Mouse (Mus musculus) neural tube, embryonic 12.5 days (tissue): ENCODE measurements around the gene Rex1bd. TPM values are rescaled to one million over a fixed set of nuclear protein-coding genes. Genes with fewer than 3 reads are reported as not detected.
"Not testable (repeated sequence)": the region's sequence is repeated elsewhere in the genome, so short reads cannot be mapped to it uniquely, and the experiment has no call there.

Experiments used
- ATAC-seq: fragments of 200-750 bp; cut with Nextera tagmentation; 2 replicates; pipeline ENCODE4 v1.8.0; 2017; ENCODE audit warnings: low read depth, mild to moderate bottlenecking, moderate TSS enrichment, moderate library complexity; ENCODE audit not compliant: low FRiP score
- H3K27ac ChIP-seq: fragments of 300-500 bp; sonication (generic); 2 replicates; pipeline ENCODE4 v1.5.1; 2016
- H3K27me3 ChIP-seq: fragments of 300-500 bp; sonication (generic); replicated peaks from 2 replicates; pipeline ENCODE4 v1.6.1; 2016; ENCODE audit warnings: mild to moderate bottlenecking
- H3K36me3 ChIP-seq: fragments of 300-500 bp; sonication (generic); 2 replicates; pipeline ENCODE4 v1.6.1; 2016; ENCODE audit warnings: mild to moderate bottlenecking
- H3K4me1 ChIP-seq: fragments of 300-500 bp; sonication (generic); 2 replicates; pipeline ENCODE4 v1.6.1; 2016
- H3K4me2 ChIP-seq: fragments of 300-500 bp; sonication (generic); replicated peaks from 2 replicates; pipeline ENCODE4 v1.6.1; 2016; ENCODE audit warnings: mild to moderate bottlenecking
- H3K4me3 ChIP-seq: fragments of 300-500 bp; sonication (generic); 2 replicates; pipeline ENCODE4 v1.5.1; 2016
- H3K9ac ChIP-seq: fragments of 300-500 bp; sonication (generic); 2 replicates; pipeline ENCODE4 v1.6.1; 2016; ENCODE audit warnings: mild to moderate bottlenecking
- H3K9me3 ChIP-seq: fragments of 300-500 bp; sonication (generic); 2 replicates; pipeline ENCODE4 v1.6.1; 2016; ENCODE audit warnings: mild to moderate bottlenecking
- WGBS: fragments of 180-500 bp; shearing (Covaris S2); methylation state at CpG from one replicate; pipeline ENCODE4 v1.1.7; 2016; 5-methylcytosine and 5-hydroxymethylcytosine counted together
- polyA plus RNA-seq: library from polyadenylated mRNA; unstranded; fragments of >200 nt; fragmentation: Nextera tagmentation; extraction: Ambion mirVana; gene quantifications from 2 replicates; pipeline ENCODE4 v1.2.1, GENCODE M21; 2016

The Rex1bd gene
- polyA plus RNA-seq, 1 experiment from 2014 or later: 123 TPM

- under 1% methylated on average over 59 of the region's 61 CpGs for WGBS
- peak; percentile 92 for ATAC-seq
- Histone ChIP-seq H3K27ac (peak within 1 kb of the TSS; percentile 50; the same call in 1 of the 2 replicates), H3K9me3 (no peaks in the 10 kb centered on the region), H3K4me2 (peak within 1 kb of the TSS; percentile 82), H3K9ac (peak within 1 kb of the TSS; percentile 77), H3K4me3 (peak within 1 kb of the TSS; percentile 75), H3K36me3 (peaks cover 27% of the 10 kb centered on the region), H3K27me3 (no peaks in the 10 kb centered on the region), H3K4me1 (peaks cover 21% of the 10 kb centered on the region)
These were observed 21.1 kb upstream of the Rex1bd start, which contains the start of the genes Fkbp8 and Kxd1 for GRCm38 (mm10) chr8:70527512-70528181. Gene Fkbp8, plus strand, starts transcription at chr8:70527724. Gene Kxd1, minus strand, starts transcription at chr8:70527956.

GRCm38 (mm10) chr8:70527111-70527511 lies 20.6 kb upstream of the Rex1bd start:
- Histone ChIP-seq H3K27ac (peak overlapping the region; percentile 50; the same call in 1 of the 2 replicates), H3K36me3 (peaks cover 22% of the 10 kb centered on the region), H3K9me3 (no peaks in the 10 kb centered on the region), H3K4me2 (peak overlapping the region; percentile 82), H3K4me1 (peaks cover 27% of the 10 kb centered on the region), H3K4me3 (peak overlapping the region; percentile 75), H3K27me3 (no peaks in the 10 kb centered on the region), H3K9ac (peak overlapping the region; percentile 77)
- peak; percentile 19; the same call in 1 of the 2 replicates for ATAC-seq
- WGBS: 3% methylated on average over 8 of the region's 8 CpGs

DNA sequence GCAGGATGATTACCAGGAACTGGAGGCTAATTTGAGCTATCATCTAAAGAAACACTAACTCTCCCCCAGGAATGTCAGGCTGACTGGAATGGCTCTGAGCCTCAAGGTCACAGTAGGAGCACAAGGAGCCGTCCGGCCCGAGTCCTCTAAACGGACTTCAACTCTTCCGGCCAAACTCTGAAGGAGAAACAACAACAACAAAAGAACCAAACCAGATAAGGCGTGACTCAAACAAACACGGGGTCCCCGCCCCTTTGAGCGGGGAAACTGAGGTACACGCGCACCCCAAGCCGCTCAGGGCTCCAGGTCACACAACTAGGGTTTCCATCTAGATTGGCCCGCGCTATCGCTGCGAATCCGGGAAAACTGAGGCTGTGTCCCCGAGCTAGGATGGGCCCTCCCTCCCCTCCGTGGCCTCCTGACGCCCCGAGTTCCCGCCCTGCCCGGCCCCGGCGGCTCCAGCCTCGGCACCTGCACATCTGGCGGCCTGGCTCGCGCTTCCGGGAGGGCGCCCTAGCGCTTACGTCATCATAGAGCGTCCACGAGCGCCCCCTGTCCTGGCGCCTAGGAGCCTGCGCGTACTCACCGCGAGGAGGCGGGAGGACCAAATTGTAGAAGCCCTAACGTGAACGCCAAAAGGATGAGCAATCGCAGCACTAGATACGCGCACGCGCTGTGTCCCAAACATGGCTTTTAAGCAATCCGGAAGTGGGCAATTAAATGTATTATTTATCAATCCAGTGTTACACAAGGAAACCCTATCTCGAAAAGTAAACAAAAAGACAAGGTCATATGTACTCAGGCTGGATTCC lies 16.2 kb upstream of the Rex1bd start:
- Histone ChIP-seq H3K27me3 (no peaks in the 10 kb centered on the region), H3K9ac (peak overlapping the region; percentile 76), H3K9me3 (no peaks in the 10 kb centered on the region), H3K4me3 (peak overlapping the region; percentile 81), H3K36me3 (peaks cover 16% of the 10 kb centered on the region), H3K4me1 (peaks cover 17% of the 10 kb centered on the region), H3K4me2 (peak overlapping the region; percentile 82), H3K27ac (peak overlapping the region; percentile 60)
- ATAC-seq: peak; percentile 74
- under 1% methylated on average over 51 of the region's 51 CpGs for WGBS

GRCm38 (mm10) chr8:70519606-70520005 lies 13.1 kb upstream of the Rex1bd start:
- no peaks in the 10 kb centered on the region for H3K9me3 ChIP-seq
- H3K27me3 ChIP-seq: no peaks in the 10 kb centered on the region
- 74% methylated on average over 2 of the region's 2 CpGs for WGBS
- peaks cover 32% of the 10 kb centered on the region for H3K36me3 ChIP-seq
- H3K4me2 ChIP-seq: no peak overlapping the region
- no peak for ATAC-seq
- H3K4me3 ChIP-seq: no peak overlapping the region
- no peak overlapping the region for H3K27ac ChIP-seq
- no peak overlapping the region for H3K9ac ChIP-seq
- peaks cover 9% of the 10 kb centered on the region; the same call in 1 of the 2 replicates for H3K4me1 ChIP-seq

GRCm38 (mm10) chr8:70519043-70519442 lies 12.5 kb upstream of the Rex1bd start:
- no peaks in the 10 kb centered on the region for H3K9me3 ChIP-seq
- H3K9ac ChIP-seq: no peak overlapping the region
- no peak overlapping the region for H3K27ac ChIP-seq
- ATAC-seq: no peak
- no peak overlapping the region for H3K4me2 ChIP-seq
- no peak overlapping the region for H3K4me3 ChIP-seq
- no peaks in the 10 kb centered on the region for H3K27me3 ChIP-seq
- WGBS: 95% methylated on average over 6 of the region's 6 CpGs
- peaks cover 36% of the 10 kb centered on the region for H3K36me3 ChIP-seq
- H3K4me1 ChIP-seq: peaks cover 9% of the 10 kb centered on the region; the same call in 1 of the 2 replicates

GRCm38 (mm10) chr8:70517940-70518643 lies 11.5 kb upstream of the Rex1bd start:
- no peaks in the 10 kb centered on the region for H3K9me3 ChIP-seq
- no peak overlapping the region for H3K4me3 ChIP-seq
- peaks cover 9% of the 10 kb centered on the region; the same call in 1 of the 2 replicates for H3K4me1 ChIP-seq
- no peaks in the 10 kb centered on the region for H3K27me3 ChIP-seq
- peaks cover 44% of the 10 kb centered on the region for H3K36me3 ChIP-seq
- no peak overlapping the region for H3K9ac ChIP-seq
- no peak overlapping the region for H3K4me2 ChIP-seq
- no peak overlapping the region for H3K27ac ChIP-seq
- WGBS: 83% methylated on average over 10 of the region's 10 CpGs
- ATAC-seq: no peak

DNA sequence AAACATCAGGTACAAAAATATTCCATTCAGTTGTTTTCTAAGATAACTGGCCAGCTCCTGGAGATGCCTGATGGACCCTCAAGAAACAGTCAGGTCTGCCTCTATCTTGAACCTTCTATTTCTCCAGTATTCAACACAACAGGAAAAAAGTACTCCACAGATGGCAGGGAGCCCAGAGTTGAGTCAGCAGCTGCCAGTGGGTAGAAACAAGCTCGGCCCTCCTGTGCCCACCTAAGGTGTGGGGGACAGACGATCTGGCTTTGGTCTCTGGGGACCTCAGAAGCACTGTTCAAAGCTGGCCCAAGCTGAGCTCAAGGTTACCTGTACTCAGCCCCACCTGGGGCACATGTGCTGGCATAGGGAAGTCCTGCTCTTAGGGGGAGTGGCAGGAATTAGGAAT lies 6.9 kb upstream of the Rex1bd start:
- H3K27ac ChIP-seq: no peak overlapping the region
- no peak for ATAC-seq
- no peak overlapping the region for H3K4me3 ChIP-seq
- no peak overlapping the region for H3K4me2 ChIP-seq
- peaks cover 17% of the 10 kb centered on the region for H3K4me1 ChIP-seq
- no peak overlapping the region for H3K9ac ChIP-seq
- no peaks in the 10 kb centered on the region for H3K9me3 ChIP-seq
- H3K27me3 ChIP-seq: no peaks in the 10 kb centered on the region
- H3K36me3 ChIP-seq: peaks cover 44% of the 10 kb centered on the region
- WGBS: 92% methylated on average over 2 of the region's 2 CpGs

DNA sequence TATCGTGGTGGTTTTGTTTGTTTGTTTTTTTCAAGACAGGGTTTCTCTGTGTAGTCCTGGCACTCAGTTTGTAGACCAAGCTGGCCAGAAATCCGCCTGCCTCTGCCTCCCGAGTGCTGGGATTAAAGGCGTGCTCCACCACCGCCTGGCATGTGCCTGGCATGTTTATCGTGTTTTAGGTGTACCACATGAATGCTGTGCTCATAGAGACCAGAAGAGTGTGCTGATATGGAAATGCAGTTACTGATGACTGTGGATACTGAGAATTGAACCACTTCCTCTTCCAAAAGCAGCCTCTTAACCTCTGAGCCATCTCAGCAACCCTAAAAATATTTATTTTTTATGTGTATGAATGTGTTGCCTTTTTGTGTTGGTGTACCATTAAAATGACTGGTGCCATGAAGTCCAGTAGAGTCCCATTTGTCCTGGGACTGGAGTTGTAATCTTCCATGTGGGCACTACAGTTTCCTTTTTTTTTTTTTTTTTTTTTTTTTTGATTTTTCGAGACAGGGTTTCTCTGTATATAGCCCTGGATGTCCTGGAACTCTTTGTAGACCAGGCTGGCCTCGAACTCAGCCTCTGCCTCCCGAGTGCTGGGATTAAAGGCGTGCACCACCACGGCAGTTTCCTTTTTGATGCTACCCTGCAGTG lies 5.8 kb upstream of the Rex1bd start:
- peaks cover 18% of the 10 kb centered on the region for H3K4me1 ChIP-seq
- no peak overlapping the region for H3K4me2 ChIP-seq
- H3K9me3 ChIP-seq: no peaks in the 10 kb centered on the region
- peaks cover 45% of the 10 kb centered on the region for H3K36me3 ChIP-seq
- 97% methylated on average over 11 of the region's 11 CpGs for WGBS
- no peak overlapping the region for H3K4me3 ChIP-seq
- no peak overlapping the region for H3K9ac ChIP-seq
- H3K27me3 ChIP-seq: no peaks in the 10 kb centered on the region
- H3K27ac ChIP-seq: no peak overlapping the region
- no peak for ATAC-seq

- ATAC-seq: no peak
- peaks cover 21% of the 10 kb centered on the region for H3K4me1 ChIP-seq
- peak overlapping the region; percentile 90; the same call in 1 of the 2 replicates for H3K4me2 ChIP-seq
- H3K9me3 ChIP-seq: no peaks in the 10 kb centered on the region
- H3K9ac ChIP-seq: no peak overlapping the region
- peaks cover 49% of the 10 kb centered on the region for H3K36me3 ChIP-seq
- H3K27ac ChIP-seq: no peak overlapping the region
- 99% methylated on average over 2 of the region's 2 CpGs for WGBS
- no peak overlapping the region for H3K4me3 ChIP-seq
- no peaks in the 10 kb centered on the region for H3K27me3 ChIP-seq
These were observed 5.2 kb upstream of the Rex1bd start for GRCm38 (mm10) chr8:70511770-70512169.

GRCm38 (mm10) chr8:70511174-70511573 lies 4.6 kb upstream of the Rex1bd start:
- peak overlapping the region; percentile 98 for H3K4me3 ChIP-seq
- peaks cover 44% of the 10 kb centered on the region for H3K36me3 ChIP-seq
- H3K27ac ChIP-seq, H3K27me3 ChIP-seq, H3K9me3 ChIP-seq, ATAC-seq: not testable (repeated sequence)
- H3K4me1 ChIP-seq: peaks cover 23% of the 10 kb centered on the region
- WGBS: 84% methylated on average over 6 of the region's 6 CpGs
- H3K9ac ChIP-seq: 0 out of 2 replicates have a peak overlapping the region, but pooled peaks have one; percentile 97
- H3K4me2 ChIP-seq: peak overlapping the region; percentile 90

GRCm38 (mm10) chr8:70510228-70510915 lies 3.8 kb upstream of the Rex1bd start, which contains the start of gene Uba52:
Gene Uba52, minus strand, starts transcription at chr8:70510801.
- Histone ChIP-seq H3K36me3 (peaks cover 38% of the 10 kb centered on the region), H3K4me2 (peak within 1 kb of the TSS; percentile 90), H3K9me3 (no peaks in the 10 kb centered on the region), H3K4me1 (peaks cover 31% of the 10 kb centered on the region), H3K4me3 (peak within 1 kb of the TSS; percentile 98), H3K27ac (peak within 1 kb of the TSS; percentile 85), H3K27me3 (no peaks in the 10 kb centered on the region), H3K9ac (peak within 1 kb of the TSS; percentile 97)
- 1% methylated on average over 73 of the region's 74 CpGs for WGBS
- peak; percentile 77 for ATAC-seq
